Mouse (Mus musculus) ovary, adult 18-20 months (tissue): ENCODE data around the gene Gm12184.
A peak's percentile ranks its signal among the peaks of the same experiment; 100 is the strongest.
"Not testable (repeated sequence)": the region's sequence is repeated elsewhere in the genome, so short reads cannot be mapped to it uniquely, and the experiment has no call there.

Source experiments
- DNase-seq: peaks from one replicate; pipeline ENCODE4 v3.0.0; 2022; ENCODE audit warnings: low spot score, mixed read lengths

Gm12184 gene

DNA sequence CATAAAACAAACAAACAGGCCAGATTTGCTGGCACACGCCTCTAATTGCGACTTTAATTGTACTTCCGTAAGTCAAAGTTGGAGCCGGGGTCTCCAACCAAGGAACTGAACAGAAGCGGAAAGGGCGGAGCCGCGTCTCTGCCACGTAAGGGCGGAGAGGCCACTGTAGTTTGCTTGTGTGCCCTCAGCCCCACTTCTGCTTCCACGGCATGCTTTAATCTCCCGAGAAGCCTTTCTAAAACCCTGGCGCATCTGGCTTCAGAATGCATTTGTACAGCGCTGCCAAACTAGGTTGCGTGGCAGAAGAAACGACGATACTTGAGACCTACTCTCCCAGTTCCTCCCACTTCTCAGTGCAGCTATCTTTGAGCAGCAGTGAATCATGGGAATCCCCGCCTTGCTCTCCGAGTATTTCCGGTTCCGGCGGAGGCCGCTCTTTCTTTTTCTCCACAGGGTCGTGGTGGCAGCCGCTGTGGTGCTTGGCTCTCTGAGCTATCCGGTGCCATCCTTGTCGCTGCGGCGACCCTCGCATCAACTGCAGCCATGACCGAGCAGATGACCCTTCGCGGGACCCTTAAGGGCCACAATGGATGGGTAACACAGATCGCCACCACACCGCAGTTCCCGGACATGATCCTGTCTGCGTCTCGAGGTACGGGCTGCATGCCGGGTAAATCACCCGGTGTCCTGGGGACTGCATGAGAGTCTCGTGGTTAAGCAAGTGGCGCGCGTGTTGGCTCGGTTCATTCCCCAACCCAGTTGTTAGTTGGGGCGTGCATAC, 26.3 kb downstream of the Gm12184 start, which contains the start of gene Rack1:
Rack1 (plus strand) TSS at position 412 of the 781 bp plus-strand sequence.
- peak; percentile 81 for DNase-seq

GRCm38 (mm10) chr11:48798984-48799920, 27.2 kb downstream of the Gm12184 start:
- DNase-seq = no peak

- no peak for DNase-seq
Measured at GRCm38 (mm10) chr11:48798308-48798707, 28.1 kb downstream of the Gm12184 start.

DNA sequence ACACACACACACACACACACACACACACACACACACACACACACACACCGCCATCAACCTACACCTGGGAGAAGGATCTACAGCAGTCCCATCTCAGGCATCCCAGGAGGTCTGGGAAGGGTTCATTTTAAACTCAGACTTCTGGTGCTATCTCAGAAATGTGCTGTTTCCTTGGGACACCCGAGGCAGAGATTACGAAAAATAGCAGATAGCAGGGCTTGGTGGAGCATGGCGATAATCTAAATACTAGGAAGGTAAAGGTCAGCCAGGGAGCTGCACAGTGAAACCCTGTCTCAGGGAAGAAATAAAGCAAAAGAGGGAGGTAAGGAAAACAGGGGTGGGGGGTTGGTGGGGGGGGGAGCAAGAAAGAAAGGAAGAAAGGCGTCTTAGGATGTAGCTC, 29.2 kb downstream of the Gm12184 start:
- no peak for DNase-seq

DNA sequence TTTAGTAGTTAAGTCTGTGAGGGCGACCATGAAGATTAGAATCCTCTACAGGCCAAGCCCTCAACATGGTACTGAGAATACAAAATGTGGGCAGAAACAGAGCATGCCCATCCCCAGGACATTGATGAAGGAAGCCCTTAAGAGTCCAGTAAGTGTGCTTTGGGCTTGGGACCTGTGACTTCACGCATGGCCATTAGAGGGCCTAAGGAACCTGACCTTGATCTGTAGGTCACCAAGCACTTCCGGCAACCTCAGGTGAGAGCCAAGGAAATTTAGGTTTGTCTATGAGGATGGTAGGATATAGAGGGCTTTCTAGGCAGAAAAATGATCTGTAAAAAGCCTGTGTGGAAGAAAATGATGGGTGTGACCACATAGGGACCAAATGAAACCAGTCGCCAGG, 30.2 kb downstream of the Gm12184 start:
- no peak for DNase-seq

DNA sequence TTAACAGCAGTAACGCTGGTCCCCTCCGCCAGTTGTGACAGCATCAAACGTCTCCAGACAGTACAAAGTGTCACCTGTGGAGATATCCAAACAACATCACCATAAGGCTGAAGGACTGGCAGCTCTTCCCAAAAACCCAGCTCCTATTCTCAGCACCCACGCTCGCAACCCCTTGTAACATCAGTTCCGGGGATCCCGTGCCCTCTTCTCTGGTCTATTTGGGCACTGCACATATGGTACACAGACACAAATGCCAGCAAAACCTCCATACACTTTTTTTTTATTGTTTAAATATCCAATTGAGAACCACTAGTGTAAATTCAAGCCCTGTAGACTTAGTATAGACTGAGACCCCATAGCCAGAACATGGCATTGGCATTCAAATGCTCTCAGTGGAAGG, 31.2 kb downstream of the Gm12184 start:
- DNase-seq = no peak

DNA sequence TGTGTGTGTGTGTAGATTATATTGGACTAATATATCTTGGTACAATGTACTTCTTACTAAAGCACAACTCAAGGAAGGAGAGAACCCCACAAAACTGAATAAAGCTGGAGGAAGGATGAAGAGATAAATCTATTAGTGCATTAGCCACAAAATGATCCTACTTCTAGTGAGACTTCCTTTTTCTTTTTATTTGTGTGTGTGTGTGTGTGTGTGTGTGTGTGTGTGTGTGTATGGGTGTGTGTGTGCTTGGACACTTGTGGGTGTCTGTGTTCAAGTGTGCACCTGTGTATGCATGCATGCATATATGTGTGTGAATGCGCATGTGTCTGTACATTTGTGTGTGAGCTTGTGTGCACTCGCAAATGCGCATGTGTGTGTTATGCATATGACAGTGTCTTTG, 33.3 kb downstream of the Gm12184 start:
- no peak for DNase-seq

DNA sequence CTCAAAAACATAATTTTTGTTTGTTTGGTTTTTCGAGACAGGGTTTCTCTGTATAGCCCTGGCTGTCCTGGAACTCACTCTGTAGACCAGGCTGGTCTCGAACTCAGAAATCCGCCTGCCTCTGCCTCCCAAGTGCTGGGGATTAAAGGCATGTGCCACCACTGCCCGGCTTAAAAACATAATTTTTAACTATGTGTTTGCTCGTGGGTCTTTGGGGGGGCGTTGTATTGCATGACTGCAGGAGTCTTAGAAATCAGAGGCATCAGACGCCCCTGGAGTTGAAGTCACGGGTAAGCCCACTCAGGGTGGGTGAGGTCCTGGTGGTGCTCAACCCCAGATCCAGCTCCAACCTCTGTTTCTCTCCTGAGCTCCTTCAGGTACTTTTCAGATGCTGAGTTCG, 34.6 kb downstream of the Gm12184 start:
- DNase-seq = not testable (repeated sequence)

DNA sequence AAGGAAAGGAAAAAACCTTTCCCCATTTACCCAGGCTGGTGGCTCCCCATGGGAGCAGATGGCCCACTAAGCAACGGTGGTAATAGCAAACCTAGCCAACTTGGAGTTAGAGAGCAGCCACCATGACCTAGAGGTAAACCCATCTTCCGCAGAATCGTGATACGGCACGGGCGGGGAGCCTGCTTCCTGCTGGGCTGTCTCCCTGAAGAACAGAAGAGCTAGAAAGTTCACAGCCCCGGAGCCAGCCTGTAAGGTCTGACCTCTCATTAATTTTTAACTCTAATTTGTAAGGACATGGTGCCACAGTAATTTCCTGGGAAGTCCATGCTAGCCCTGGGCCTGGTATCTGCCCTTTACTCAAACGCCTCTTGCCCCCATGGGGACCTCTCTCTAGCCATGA, 35.5 kb downstream of the Gm12184 start:
- DNase-seq = no peak

DNA sequence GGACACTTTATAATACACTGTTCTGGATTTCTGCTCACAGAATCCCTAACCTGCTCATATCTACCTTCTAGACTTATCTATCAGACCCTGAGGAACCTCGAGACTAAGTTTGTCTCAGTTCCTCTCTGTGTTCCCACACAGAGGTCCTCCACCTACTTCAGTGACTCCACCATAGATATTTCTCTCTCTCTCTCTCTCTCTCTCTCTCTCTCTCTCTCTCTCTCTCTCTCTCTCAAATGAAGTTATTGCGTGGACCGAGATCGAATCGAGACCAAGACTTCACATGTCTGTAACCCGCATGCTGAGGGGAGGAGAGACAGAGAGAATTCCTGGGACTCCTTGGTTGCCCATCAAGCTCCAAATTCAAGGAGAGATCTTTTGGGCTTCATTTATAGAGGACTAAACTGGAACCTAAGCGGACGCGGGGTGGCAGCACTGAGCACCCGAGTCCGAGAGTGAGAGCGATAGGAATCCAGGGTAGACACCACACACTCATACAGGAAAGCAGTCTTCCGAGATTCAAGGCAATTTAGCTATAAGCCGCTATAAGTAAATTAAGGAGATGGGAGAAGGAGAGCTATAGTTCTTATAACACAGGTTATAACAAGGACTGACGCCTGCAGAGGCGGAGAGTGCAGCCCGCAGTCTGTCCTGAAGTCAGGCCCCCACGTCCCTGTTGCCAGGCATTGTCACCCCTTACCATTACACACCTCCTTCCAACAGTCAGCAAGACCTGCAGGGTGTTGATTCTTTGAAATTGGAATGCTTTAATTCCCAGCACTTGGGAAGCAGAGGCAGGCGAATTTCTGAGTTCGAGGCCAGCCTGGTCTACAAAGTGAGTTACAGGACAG, 36.3 kb downstream of the Gm12184 start:
- DNase-seq = peak; percentile 58

GRCm38 (mm10) chr11:48789215-48789614, 37.2 kb downstream of the Gm12184 start:
- no peak for DNase-seq

DNA sequence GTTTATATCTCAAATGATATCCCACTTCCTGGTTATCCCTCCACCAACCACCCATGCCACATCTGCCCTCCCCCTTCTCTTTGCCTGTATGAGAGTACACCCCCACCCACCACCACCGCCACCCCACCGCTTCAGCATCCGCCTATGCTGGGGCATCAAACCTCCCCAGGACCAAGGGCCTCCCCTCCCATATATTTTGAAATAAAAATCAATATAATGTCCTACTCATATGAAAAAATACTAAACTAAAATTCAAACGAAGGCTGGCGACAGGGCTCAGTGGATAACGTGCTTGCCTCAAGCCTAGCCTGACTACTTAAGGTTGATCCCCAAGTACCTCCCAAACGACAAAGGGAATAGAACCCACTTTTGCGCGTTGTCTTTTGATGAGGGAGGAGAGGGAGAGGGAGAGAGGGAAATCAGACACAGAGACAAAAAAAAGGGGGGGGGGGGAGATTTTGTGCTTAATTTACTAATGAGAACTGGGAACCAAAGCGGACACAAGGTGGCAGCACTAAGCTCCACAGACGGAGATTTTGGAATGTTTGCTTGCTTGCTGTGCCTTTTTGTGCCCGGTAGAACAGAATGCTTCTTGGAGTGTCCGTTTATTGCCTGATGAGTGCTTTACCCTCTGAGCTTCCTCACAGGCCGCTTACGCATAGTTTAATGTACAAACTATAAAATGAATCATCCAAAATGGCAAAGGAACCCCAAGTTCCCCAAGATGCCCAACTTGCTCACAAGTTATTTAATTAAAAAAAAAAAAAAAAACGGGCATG, 38.0 kb downstream of the Gm12184 start:
- DNase-seq = peak; percentile 44

DNA sequence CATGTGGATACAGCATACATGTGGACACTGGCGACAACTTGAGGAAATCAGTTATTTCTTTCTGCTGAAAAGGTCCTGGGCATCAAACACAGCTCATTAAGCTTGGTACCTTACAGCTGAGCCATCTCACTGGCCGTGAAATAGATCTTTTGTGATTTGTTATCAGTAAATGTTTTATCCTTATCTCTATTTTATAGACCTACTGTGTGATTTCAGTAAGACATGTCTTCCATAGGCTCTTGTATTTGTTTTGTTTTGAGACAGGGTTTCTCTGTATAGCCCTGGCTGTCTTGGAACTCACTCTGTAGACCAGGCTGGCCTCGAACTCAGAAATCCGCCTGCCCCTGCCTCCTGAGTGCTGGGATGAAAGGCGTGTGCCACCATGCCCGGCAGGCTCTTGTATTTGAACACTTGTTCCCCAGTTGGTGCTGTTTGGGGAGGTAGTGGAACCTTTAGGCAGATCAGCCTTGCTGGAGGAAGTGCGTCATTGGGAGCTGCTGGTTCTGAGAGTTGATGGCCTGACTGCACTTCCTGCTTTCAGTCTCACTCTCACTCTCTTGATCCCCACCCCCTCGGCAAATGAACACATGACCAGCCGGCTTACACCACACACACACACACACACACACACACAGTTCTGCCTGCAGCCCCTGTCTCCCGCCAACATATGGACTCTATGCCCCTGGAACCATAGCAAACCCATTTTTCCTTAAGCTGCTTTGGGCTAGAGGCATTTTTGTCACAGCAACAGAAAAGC, 38.8 kb downstream of the Gm12184 start:
- no peak for DNase-seq

DNA sequence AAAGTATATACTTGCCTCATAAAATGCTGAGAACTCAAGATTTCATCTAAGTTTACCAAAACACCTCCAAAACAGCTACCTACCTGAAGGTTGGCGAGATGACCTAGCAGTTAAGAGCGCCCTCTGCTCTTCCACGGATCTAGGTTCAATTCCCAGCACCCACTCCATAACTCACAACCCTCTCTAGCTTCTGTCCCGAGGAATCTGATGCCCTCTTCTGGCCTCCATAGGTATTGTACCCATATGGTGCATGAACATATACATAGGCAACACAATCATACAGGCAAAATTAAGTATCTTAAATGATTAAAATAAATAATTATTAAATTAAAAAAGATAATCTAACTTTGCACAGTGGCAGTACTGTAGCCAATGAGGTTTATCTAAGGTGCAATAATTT, 44.2 kb downstream of the Gm12184 start:
- DNase-seq = no peak

DNA sequence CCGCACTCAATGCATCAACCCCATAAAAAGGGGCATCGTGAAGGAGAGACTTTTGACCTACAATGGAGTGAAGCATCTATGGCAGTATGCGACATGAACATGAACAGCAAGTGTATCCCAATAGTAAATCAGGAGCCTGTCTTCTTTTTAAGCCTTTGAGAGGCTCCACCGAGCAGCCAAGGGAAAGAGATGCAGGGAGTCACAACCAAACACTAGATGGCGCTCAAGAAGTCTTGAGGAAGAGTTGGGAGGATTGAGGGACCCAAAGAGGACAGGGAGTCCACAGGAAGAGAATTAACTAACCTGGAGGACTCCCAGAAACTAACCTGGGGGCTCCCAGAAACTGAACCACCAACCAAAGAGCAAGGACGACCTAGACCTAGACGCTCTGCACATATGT, 47.0 kb downstream of the Gm12184 start:
- DNase-seq = no peak

GRCm38 (mm10) chr11:48777303-48777702, 49.2 kb downstream of the Gm12184 start:
- no peak for DNase-seq

DNA sequence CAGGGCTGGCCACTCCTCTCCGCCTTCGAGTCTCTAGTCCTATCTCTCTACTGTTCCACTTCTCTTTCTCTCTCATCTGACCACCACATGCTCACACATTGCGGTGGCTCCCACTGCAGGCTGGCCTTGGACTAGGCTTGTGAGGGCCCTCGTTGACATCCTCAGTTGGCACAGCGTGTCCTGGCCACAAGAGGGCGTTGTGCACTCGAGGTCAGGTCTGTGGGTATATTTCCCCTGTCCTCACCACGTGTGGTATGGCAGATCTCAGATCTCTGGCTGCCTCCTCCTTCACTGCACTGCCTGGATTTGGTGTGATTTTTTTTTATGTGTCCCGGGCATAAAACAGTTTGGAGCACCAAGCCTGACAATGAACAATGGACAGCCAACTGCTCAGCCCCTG, 49.8 kb downstream of the Gm12184 start:
- no peak for DNase-seq

- DNase-seq = no peak
Measured at GRCm38 (mm10) chr11:48775483-48775882, 51.0 kb downstream of the Gm12184 start.
